Mouse (Mus musculus) ovary, adult 10 weeks (tissue): Measurements from ENCODE around the gene Atxn7. TPM values are rescaled to one million over a fixed set of nuclear protein-coding genes. Genes with fewer than 3 reads are reported as not detected.

Source experiments
- polyA plus RNA-seq: library from polyadenylated mRNA; stranded (reverse); fragments of 350-450 nt; fragmentation: Illumina TruSeq; extraction: RNeasy Lipid Tissue Mini Kit (QIAGEN cat#74804); gene quantifications from one replicate; pipeline ENCODE4 v1.2.3, GENCODE M21; 2014

Gene Atxn7
- polyA plus RNA-seq, result 22.9 TPM

GRCm38 (mm10) chr14:13961401-13962112 is at the start of gene Atxn7, which contains the start of gene Thoc7:
Gene Atxn7 (plus strand): TSS chr14:13961440.
Gene Thoc7 (minus strand): TSS chr14:13961852.

GRCm38 (mm10) chr14:13914387-13915082 is 46.7 kb upstream of the Atxn7 start, which contains the start of gene Gm281:
Gene Gm281 (minus strand): TSS chr14:13914478.

GRCm38 (mm10) chr14:14120230-14121096 is 159.2 kb downstream of the Atxn7 start, which contains the start of gene Psmd6:
Gene Psmd6 (minus strand): TSS chr14:14120984.

Other genes with a start within 250 kb of the Atxn7 start
- 0.43 TPM for gene Gm281, start 47.0 kb upstream of the Atxn7 start, polyA plus RNA-seq
- gene Thoc7, start 412 bp downstream of the Atxn7 start, polyA plus RNA-seq, result 487 TPM
- gene Psmd6, start 159.5 kb downstream of the Atxn7 start, polyA plus RNA-seq, result 160 TPM
- gene Olfr720, start 225.4 kb downstream of the Atxn7 start, polyA plus RNA-seq, result not detected